Mouse (Mus musculus): ENCODE results near the gene Sos1. TPM values are rescaled to one million over a fixed set of nuclear protein-coding genes. Genes with fewer than 3 reads are reported as not detected.
A peak's percentile ranks its signal among the peaks of the same experiment; 100 is the strongest.

Sos1 gene
- polyA plus RNA-seq, 1 experiment, result 12.0 TPM

DNA sequence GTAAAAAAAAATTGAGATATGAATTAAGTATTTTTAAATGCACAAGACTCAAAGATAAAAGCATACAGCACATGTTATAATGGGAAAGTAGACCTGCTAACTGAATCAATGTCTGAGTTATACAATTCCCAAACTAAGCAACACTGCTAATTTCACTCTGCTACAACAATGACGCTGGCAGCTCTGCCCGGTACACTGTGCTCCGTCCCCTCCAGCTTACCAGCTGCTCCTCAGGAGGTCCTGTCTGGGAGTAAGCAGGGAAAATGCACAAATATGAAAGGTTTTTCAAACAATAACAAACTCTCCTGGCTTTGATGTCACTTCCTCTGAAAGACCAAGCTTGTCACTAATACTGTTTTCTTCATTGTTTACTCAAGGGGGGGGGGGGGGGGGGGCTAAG is 45.8 kb downstream of the Sos1 start:
- no peak overlapping the region for H3K27ac ChIP-seq (ENCODE audit: insufficient read depth, low read depth, low read length)
- TF ChIP-seq POLR2A (IDR thresholded peaks at IDR 0.05; ENCODE audit: borderline replicate concordance, low read depth, low read length), result no peak
- no peak for TF ChIP-seq CTCF (IDR thresholded peaks at IDR 0.05; ENCODE audit: low read depth, low read length)
- H3K4me1 ChIP-seq (ENCODE audit: control insufficient read depth, insufficient read depth, low read length), result no peaks in the 10 kb centered on the region
- H3K4me3 ChIP-seq (ENCODE audit: insufficient read depth, low read length), result no peak overlapping the region

DNA sequence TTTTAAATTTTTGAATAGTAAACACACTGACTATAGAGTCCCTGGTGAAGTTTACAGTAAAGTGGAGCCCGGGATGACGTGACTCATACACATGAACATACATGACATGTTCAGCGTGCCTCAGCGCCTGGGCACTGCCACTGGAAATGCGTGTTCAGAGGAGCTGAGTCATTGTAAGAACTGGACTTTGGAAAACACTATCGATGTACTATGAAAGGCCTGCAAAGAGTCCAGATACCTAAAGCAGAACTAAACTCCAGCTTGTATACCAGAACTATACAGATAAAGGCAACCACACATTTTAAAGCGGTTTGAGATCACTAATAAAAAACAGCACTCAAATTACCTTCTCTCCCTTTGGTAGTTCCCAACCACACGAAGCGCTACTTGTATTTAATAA is 48.3 kb downstream of the Sos1 start:
- no peak overlapping the region for H3K4me3 ChIP-seq (ENCODE audit: insufficient read depth, low read length)
- H3K4me1 ChIP-seq (ENCODE audit: control insufficient read depth, insufficient read depth, low read length), result no peaks in the 10 kb centered on the region
- no peak overlapping the region for H3K27ac ChIP-seq (ENCODE audit: insufficient read depth, low read depth, low read length)
- TF ChIP-seq POLR2A (IDR thresholded peaks at IDR 0.05; ENCODE audit: borderline replicate concordance, low read depth, low read length) (no peak), CTCF (IDR thresholded peaks at IDR 0.05; ENCODE audit: low read depth, low read length) (no peak)

DNA sequence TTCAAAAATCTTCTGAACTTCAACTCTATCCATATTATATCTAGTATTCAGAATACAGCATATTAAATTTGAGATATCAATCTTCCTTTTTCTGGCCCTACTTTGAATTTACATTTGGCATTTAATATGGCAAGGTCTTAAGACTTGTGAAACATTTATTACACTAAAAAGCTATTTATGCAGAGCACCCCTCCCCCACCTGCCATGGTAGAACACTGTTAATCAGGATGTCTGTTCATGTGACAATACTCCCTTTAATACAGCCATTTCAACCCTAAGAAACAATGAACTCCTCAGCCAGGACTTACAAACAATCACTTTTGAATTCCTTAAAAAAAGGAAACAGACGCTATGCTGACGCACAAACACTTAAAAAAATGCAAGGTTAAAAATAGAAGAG is 52.3 kb downstream of the Sos1 start:
- Histone ChIP-seq H3K4me1 (ENCODE audit: control insufficient read depth, insufficient read depth, low read length) (no peaks in the 10 kb centered on the region), H3K27ac (ENCODE audit: insufficient read depth, low read depth, low read length) (no peak overlapping the region), H3K4me3 (ENCODE audit: insufficient read depth, low read length) (no peak overlapping the region)
- TF ChIP-seq CTCF (IDR thresholded peaks at IDR 0.05; ENCODE audit: low read depth, low read length) (no peak), POLR2A (IDR thresholded peaks at IDR 0.05; ENCODE audit: borderline replicate concordance, low read depth, low read length) (no peak)

DNA sequence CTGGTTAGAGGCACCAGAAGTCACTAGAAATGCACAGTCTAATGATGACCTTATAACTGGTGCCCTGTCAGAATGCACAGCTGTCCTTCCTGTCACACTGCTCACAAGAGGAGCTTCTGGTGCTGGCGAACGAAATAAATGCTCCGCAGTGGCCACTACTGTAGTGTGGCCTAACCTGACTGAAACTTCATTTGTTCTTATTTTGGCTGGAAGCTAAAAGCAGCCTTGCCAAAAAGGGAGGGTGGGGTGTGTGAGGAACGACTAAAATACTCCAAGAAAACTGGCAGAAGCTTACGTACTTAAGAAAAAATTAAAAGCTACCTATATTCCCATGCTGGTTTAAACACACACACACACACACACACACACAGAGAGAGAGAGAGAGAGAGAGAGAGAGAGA is 53.4 kb downstream of the Sos1 start:
- TF ChIP-seq CTCF (IDR thresholded peaks at IDR 0.05; ENCODE audit: low read depth, low read length), result no peak
- TF ChIP-seq POLR2A (IDR thresholded peaks at IDR 0.05; ENCODE audit: borderline replicate concordance, low read depth, low read length), result no peak
- no peak overlapping the region for H3K27ac ChIP-seq (ENCODE audit: insufficient read depth, low read depth, low read length)

DNA sequence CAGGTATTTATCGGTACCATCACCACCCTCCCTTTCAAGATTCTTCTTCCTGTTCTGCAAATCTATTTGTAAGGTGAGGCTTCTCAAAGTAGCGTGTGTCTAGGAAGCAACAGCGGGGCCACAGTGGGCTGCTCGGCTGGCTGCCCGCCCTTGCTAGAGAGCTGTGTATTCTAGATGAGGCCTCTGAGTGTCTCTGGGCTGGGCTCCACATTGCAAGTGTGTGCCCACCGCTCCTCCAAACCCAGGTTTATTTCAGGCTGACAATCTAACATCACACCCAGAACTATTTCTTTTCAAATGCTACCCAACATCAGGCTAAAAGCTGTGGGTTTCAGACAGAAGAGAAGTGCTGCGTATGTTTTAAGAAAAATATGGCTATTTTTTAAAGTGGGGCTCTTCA is 54.1 kb downstream of the Sos1 start:
- Histone ChIP-seq H3K4me1 (ENCODE audit: control insufficient read depth, insufficient read depth, low read length) (no peaks in the 10 kb centered on the region), H3K4me3 (ENCODE audit: insufficient read depth, low read length) (no peak overlapping the region), H3K27ac (ENCODE audit: insufficient read depth, low read depth, low read length) (no peak overlapping the region)
- TF ChIP-seq POLR2A (IDR thresholded peaks at IDR 0.05; ENCODE audit: borderline replicate concordance, low read depth, low read length) (no peak), CTCF (IDR thresholded peaks at IDR 0.05; ENCODE audit: low read depth, low read length) (no peak)

More for the DNA sequence above, 53.4 kb downstream of the Sos1 start:
- Histone ChIP-seq H3K4me1 (ENCODE audit: control insufficient read depth, insufficient read depth, low read length) (no peaks in the 10 kb centered on the region), H3K4me3 (ENCODE audit: insufficient read depth, low read length) (no peak overlapping the region)

DNA sequence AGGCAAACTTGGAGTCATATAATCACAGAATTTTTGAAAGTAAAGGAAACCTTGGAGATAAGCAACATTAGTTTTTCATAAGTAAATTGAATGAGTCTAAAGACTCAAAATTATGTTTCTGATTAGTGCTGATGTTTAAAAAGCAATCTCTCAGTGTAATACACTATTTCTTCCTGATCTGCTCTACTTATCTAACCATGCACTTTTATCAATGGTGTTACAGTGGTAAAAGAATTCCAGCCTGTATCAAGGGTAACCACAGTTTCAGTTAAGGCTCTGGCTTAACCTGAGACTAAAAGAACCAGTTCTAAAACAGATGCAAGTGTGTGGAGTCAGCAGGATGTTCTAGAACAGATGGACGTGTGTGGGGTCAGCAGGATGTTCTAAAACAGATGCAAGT is 59.3 kb downstream of the Sos1 start:
- no peak overlapping the region for H3K27ac ChIP-seq (ENCODE audit: insufficient read depth, low read depth, low read length)
- TF ChIP-seq POLR2A (IDR thresholded peaks at IDR 0.05; ENCODE audit: borderline replicate concordance, low read depth, low read length) (no peak), CTCF (IDR thresholded peaks at IDR 0.05; ENCODE audit: low read depth, low read length) (no peak)
- H3K4me1 ChIP-seq (ENCODE audit: control insufficient read depth, insufficient read depth, low read length), result no peaks in the 10 kb centered on the region
- H3K4me3 ChIP-seq (ENCODE audit: insufficient read depth, low read length), result no peak overlapping the region

DNA sequence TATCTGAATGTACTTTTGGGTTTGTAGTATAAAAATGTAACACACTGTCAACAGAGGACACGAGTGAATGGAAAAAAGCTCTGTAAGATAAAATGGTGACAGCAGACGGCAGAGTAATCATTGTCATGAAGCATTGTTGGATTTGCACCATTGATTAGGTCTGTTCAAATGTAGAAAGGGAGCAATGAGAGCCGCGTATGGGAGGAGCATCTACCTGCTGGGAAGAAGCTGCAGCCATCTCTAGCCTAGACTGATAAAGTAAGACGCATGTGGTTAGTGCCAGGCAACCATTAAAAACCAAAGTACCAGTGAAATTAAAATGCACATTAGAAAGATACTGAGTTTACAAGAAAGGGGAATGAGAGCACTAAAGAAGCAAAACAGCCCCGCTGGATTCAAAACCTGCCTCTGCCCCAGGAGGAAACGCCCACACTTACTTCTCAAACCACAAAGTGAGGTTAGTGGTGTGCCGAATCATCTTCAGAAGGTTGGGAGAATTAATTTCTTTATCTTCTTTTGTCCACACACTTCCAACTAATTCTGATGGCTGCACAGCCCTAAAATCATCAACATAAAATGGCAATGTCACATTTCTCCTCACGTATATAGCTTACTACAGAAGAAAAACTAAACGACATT is 61.6 kb downstream of the Sos1 start:
- H3K4me3 ChIP-seq (ENCODE audit: insufficient read depth, low read length), result no peak overlapping the region
- H3K27ac ChIP-seq (ENCODE audit: insufficient read depth, low read depth, low read length), result no peak overlapping the region
- TF ChIP-seq POLR2A (IDR thresholded peaks at IDR 0.05; ENCODE audit: borderline replicate concordance, low read depth, low read length) (no peak), CTCF (IDR thresholded peaks at IDR 0.05; ENCODE audit: low read depth, low read length) (no peak)
- no peaks in the 10 kb centered on the region for H3K4me1 ChIP-seq (ENCODE audit: control insufficient read depth, insufficient read depth, low read length)

DNA sequence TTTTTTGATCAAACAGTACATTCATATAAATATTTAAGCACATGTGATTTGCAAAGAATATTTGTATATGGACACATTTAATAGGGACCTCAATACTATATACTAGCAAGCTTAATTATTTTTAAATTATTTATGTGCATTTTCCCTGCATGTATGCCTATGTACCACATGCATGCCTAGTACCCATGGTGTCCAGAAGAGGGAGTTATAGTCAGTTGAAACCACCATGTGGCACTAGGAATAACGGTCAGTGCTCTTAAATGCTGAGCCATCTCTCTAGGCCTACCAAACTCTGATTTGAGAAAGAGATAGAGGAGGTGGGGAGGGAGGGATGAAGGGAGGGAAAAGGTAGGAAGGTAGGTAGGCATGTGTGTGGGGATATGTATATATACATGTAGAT is 69.1 kb downstream of the Sos1 start:
- Histone ChIP-seq H3K4me3 (ENCODE audit: insufficient read depth, low read length) (no peak overlapping the region), H3K27ac (ENCODE audit: insufficient read depth, low read depth, low read length) (no peak overlapping the region), H3K4me1 (ENCODE audit: control insufficient read depth, insufficient read depth, low read length) (no peaks in the 10 kb centered on the region)
- TF ChIP-seq POLR2A (IDR thresholded peaks at IDR 0.05; ENCODE audit: borderline replicate concordance, low read depth, low read length) (no peak), CTCF (IDR thresholded peaks at IDR 0.05; ENCODE audit: low read depth, low read length) (no peak)

DNA sequence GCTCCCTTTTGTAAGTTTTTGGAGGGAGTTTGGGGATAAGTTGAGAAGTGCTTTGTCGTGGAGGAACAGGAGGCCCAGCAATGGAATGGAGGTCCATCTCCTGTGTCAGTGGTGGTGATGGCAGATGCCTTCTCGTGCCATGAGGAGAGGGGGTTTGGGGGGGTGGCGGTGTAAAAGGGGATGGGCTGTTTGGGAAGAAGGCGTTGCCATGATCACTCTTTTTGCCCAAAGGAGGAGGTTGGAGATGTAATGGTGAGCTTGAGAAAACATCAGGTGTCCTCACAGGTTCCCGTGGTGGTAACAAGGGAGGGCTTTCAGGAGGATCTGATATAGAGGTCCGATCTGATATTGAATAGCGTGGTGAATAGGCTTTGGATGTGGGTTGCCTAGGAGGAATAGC is 82.0 kb downstream of the Sos1 start:
- TF ChIP-seq POLR2A (IDR thresholded peaks at IDR 0.05; ENCODE audit: borderline replicate concordance, low read depth, low read length) (no peak), CTCF (IDR thresholded peaks at IDR 0.05; ENCODE audit: low read depth, low read length) (no peak)
- no peaks in the 10 kb centered on the region for H3K4me1 ChIP-seq (ENCODE audit: control insufficient read depth, insufficient read depth, low read length)
- H3K4me3 ChIP-seq (ENCODE audit: insufficient read depth, low read length), result no peak overlapping the region
- no peak overlapping the region for H3K27ac ChIP-seq (ENCODE audit: insufficient read depth, low read depth, low read length)

DNA sequence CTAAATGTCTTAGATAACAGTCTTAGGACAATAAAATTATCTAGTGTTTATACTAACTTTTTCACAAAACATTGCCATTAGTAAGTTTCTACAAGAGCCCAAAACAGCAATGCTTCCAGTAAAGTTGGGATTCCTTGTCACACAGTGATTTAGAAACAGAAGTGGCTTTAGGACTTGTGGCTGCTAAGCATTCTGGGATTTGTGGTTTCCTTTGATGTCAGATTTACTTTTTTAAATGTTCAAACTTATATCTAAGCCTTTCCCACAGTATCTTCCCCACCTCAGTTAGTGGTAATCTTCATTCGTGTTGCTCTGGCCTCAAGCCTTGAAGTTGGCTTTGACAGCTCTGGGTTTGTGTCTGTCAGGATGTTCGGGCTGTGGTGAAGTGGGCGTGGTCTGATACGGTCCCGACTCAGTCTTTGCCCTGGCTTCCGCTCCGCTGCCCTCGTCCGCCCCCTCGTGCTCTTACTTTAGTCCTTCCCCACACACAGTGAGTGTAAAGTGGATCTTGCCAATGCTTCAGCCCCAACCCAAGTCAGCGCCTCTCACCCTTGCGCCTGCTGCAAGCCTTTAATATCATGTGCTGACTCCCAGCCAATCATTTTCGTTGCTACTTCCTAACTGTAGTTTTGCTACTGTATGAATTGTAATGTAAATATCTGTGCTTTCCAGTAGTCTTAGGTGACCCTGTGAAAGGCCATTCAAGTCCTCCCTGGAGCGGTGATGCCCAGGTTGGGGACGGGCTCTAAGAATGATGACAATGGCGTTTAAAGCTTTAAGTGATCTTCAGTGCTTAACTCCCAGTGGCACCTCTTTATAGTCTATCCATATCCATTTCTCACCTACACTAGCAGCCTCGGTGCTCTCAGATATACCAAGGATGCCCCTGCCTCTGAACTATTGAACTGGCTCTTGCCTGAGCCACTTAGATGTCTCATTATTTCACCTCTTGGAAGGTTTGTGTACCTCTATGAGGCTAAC is 88.5 kb downstream of the Sos1 start:
- TF ChIP-seq CTCF (IDR thresholded peaks at IDR 0.05; ENCODE audit: low read depth, low read length) (no peak), POLR2A (IDR thresholded peaks at IDR 0.05; ENCODE audit: borderline replicate concordance, low read depth, low read length) (no peak)
- H3K27ac ChIP-seq (ENCODE audit: insufficient read depth, low read depth, low read length), result no peak overlapping the region
- peak overlapping the region; percentile 69 for H3K4me3 ChIP-seq (ENCODE audit: insufficient read depth, low read length)
- H3K4me1 ChIP-seq (ENCODE audit: control insufficient read depth, insufficient read depth, low read length), result peaks cover 2% of the 10 kb centered on the region; the same call in 1 of the 2 replicates

All from bone marrow macrophage, adult 2 months (primary cell).